Mouse (Mus musculus) lung, embryonic 15.5 days (tissue): Measurements from ENCODE around the gene Trmt6. TPM values are rescaled to one million over a fixed set of nuclear protein-coding genes. Genes with fewer than 3 reads are reported as not detected.
A peak's percentile ranks its signal among the peaks of the same experiment; 100 is the strongest.

Experiments
- ATAC-seq: fragments of 200-750 bp; cut with Nextera tagmentation; 2 replicates; pipeline ENCODE4 v1.8.0; 2017; ENCODE audit warnings: moderate number of reproducible peaks, borderline replicate concordance; ENCODE audit not compliant: low FRiP score, low TSS enrichment; ENCODE audit errors: extremely low read depth
- H3K27ac ChIP-seq: fragments of 300-500 bp; sonication (generic); 2 replicates; pipeline ENCODE4 v1.5.1; 2015; ENCODE audit warnings: moderate library complexity, mild to moderate bottlenecking, inconsistent platforms
- H3K27me3 ChIP-seq: fragments of 300-500 bp; sonication (generic); 2 replicates; pipeline ENCODE4 v1.6.1; 2015; ENCODE audit warnings: inconsistent platforms
- H3K36me3 ChIP-seq: fragments of 300-500 bp; sonication (generic); 2 replicates; pipeline ENCODE4 v1.6.1; 2015; ENCODE audit warnings: inconsistent platforms
- H3K4me1 ChIP-seq: fragments of 300-500 bp; sonication (generic); 2 replicates; pipeline ENCODE4 v1.6.1; 2015; ENCODE audit warnings: inconsistent platforms
- H3K4me2 ChIP-seq: fragments of 300-500 bp; sonication (generic); 2 replicates; pipeline ENCODE4 v1.6.1; 2015; ENCODE audit warnings: inconsistent platforms, mild to moderate bottlenecking, moderate library complexity
- H3K4me3 ChIP-seq: fragments of 300-500 bp; sonication (generic); 2 replicates; pipeline ENCODE4 v1.5.1; 2015; ENCODE audit warnings: mild to moderate bottlenecking, inconsistent platforms
- H3K9ac ChIP-seq: fragments of 300-500 bp; sonication (generic); 2 replicates; pipeline ENCODE4 v1.6.1; 2015; ENCODE audit warnings: inconsistent platforms
- H3K9me3 ChIP-seq: fragments of 300-500 bp; sonication (generic); 2 replicates; pipeline ENCODE4 v1.6.1; 2016; ENCODE audit warnings: inconsistent platforms
- WGBS: fragments of 180-500 bp; shearing (Covaris S2); methylation state at CpG from one replicate; pipeline ENCODE4 v1.1.7; 2015; 5-methylcytosine and 5-hydroxymethylcytosine counted together
- polyA plus RNA-seq: library from polyadenylated mRNA; unstranded; fragments of >200 nt; fragmentation: Nextera tagmentation; extraction: Ambion mirVana; gene quantifications from 2 replicates; pipeline ENCODE4 v1.2.1, GENCODE M21; 2015

Trmt6 gene
- polyA plus RNA-seq, 1 experiment from 2014 or later: 24.6 TPM

DNA sequence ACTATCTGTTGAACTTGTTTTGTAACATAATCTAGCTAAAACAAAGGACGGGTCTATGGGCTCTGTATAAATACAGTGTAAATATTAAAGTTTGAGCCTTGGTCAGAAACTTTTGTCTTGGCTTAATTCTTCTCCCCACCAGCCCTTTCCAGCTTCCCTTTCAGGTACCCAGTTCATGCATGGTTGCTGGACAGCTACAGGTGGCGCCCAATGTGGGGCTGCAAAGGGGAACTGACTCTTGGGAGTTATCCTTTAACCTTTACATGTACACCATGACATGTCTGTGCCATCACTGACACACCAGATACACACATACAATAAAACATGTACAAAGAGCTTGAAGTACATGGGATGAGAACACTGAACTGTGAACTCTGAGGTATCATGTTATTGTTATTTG lies 12.9 kb downstream of the Trmt6 start:
- Histone ChIP-seq H3K9me3 (no peaks in the 10 kb centered on the region), H3K4me1 (no peaks in the 10 kb centered on the region), H3K4me2 (no peak overlapping the region), H3K4me3 (no peak overlapping the region), H3K9ac (no peak overlapping the region), H3K36me3 (peaks cover 42% of the 10 kb centered on the region), H3K27me3 (no peaks in the 10 kb centered on the region), H3K27ac (no peak overlapping the region)
- WGBS: 82% methylated on average over 2 of the region's 2 CpGs
- ATAC-seq: no peak

DNA sequence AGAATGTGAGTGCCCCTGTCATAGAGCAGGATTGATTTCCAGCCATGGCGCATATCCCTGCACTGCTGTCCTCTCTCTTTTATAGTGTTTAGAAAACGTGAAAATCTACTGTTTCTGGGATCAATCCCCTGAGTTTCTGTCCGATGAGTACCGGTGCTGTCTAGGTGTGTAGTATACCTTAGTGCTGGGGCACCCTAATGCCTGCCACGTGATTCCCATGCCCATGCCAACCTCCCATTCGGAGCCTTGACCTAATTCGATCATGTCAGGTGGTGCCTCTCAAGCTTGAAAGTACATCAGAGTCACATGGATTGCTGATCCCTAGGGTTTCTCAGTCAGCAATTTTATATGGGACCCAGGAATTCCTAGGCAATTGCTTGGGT lies 21.7 kb downstream of the Trmt6 start:
- H3K4me3 ChIP-seq: no peak overlapping the region
- H3K4me2 ChIP-seq: no peak overlapping the region
- H3K27me3 ChIP-seq: no peaks in the 10 kb centered on the region
- no peaks in the 10 kb centered on the region for H3K9me3 ChIP-seq
- no peak overlapping the region for H3K9ac ChIP-seq
- no peaks in the 10 kb centered on the region for H3K36me3 ChIP-seq
- no peaks in the 10 kb centered on the region for H3K4me1 ChIP-seq
- H3K27ac ChIP-seq: no peak overlapping the region
- ATAC-seq: no peak
- WGBS: 82% methylated on average over 7 of the region's 7 CpGs

DNA sequence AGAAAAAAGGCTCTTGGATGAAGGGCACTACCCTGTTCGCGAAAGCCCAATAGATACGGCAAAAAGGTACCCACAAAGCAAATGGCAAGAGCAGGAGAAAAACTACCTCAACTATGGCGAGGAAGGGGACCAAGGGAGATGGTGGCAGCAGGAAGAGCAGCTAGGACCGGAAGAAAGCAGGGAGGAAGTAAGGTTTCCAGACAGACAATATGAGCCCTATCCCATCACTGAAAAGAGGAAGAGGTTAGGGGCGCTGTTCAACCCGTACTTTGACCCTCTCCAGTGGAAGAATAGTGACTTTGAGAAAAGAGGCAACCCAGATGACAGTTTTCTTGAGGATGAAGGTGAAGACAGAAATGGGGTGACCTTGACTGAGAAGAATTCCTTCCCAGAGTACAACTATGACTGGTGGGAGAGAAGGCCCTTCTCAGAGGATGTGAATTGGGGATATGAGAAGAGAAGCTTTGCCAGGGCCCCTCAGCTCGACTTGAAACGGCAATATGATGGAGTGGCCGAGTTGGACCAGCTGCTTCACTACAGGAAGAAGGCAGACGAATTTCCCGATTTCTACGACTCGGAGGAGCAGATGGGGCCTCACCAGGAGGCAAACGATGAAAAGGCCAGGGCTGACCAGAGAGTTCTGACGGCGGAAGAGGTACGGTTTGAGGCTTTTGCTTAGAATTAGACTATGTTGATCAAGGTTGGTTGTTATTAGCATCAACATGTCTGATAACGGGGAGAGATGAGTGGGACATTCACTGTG lies 22.2 kb downstream of the Trmt6 start:
- no peak for ATAC-seq
- H3K4me2 ChIP-seq: no peak overlapping the region
- no peak overlapping the region for H3K4me3 ChIP-seq
- no peaks in the 10 kb centered on the region for H3K27me3 ChIP-seq
- H3K9me3 ChIP-seq: no peaks in the 10 kb centered on the region
- 76% methylated on average over 19 of the region's 19 CpGs for WGBS
- no peak overlapping the region for H3K27ac ChIP-seq
- H3K4me1 ChIP-seq: no peaks in the 10 kb centered on the region
- H3K36me3 ChIP-seq: no peaks in the 10 kb centered on the region
- no peak overlapping the region for H3K9ac ChIP-seq

DNA sequence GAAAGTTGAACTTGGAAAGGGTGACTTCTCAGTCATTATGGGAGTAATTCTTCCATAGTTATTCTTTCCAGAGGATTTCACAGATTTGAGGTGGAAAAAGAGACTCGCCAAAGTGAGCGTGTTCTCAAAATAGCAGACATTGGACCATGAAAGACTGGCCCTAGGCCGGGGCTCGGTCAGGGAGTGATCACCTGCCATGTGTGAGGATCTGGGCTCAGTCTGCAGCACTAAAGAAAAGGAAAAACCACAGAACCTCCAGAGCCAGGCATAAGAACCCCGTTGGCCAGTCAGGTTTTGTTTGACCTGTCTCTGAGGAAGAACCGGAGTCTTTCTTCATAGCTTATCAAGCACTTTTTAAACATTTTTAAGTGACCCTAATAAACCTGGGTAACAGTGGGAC lies 31.8 kb downstream of the Trmt6 start:
- Histone ChIP-seq H3K4me1 (peaks cover 5% of the 10 kb centered on the region), H3K9me3 (no peaks in the 10 kb centered on the region), H3K27me3 (peaks cover 7% of the 10 kb centered on the region), H3K4me2 (no peak overlapping the region), H3K27ac (no peak overlapping the region), H3K36me3 (no peaks in the 10 kb centered on the region), H3K4me3 (no peak overlapping the region), H3K9ac (no peak overlapping the region)
- no peak for ATAC-seq
- 73% methylated on average over 6 of the region's 6 CpGs for WGBS

DNA sequence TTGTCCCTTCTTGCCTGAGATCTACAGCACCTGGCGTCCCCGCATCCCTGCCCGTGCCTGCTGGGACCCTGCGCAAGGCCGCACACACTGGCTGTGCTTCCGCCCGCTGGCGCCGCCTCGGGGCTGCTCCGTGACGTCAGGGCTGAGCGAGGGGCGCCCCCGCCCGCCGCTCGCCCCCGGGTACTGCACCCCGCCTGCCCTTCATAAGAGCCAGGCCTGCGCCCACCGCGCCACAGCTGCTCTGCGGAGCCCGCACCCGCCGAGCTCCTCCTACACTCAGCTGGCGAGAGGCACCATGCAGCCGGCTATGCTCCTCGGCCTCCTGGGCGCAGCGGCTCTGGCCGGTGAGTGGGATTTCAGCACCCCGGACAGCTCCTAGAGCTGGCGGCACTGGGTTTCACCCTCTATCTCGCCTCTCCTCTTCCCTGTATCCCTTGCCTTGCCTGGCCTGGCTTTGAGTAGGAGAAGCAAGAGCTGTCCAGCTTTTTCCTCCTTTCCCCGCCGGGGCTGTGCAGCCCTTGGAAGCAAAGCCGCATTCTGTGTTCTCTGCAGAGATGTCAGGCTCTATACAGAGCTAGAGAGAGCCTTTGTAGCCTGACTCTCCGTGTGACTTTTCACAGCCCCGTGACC lies 34.3 kb downstream of the Trmt6 start:
- Histone ChIP-seq H3K4me1 (peaks cover 5% of the 10 kb centered on the region), H3K9ac (no peak overlapping the region), H3K4me2 (peak overlapping the region; percentile 73)

DNA sequence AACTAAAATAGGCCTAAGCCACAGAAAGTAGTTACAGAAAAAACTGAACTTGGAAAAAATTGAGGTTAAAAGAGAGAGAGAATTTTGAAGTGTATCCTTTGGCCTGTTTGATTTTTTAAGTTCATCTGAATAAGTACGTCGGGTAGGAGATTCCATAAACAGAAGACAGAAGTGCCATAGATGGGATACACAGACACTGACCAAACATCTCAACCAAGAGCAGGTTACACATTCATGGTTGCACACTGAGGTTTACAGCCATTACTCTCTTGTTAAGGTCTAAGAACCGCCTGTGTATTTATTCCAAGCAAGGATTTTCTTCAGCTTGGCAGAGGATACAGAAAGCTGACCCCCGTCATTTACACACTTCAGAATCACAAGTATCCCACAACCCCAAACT lies 34.9 kb downstream of the Trmt6 start, which contains the start of gene Chgb:
Chgb (plus strand) TSS at position 301 of the 400 bp plus-strand sequence.
- peak within 1 kb of the TSS; percentile 37 for H3K4me3 ChIP-seq
- peaks cover 5% of the 10 kb centered on the region for H3K4me1 ChIP-seq
- no peak within 1 kb of the TSS for H3K9ac ChIP-seq
- H3K27me3 ChIP-seq: peaks cover 7% of the 10 kb centered on the region
- 8% methylated on average over 4 of the region's 4 CpGs for WGBS
- no peaks in the 10 kb centered on the region for H3K9me3 ChIP-seq
- peak within 1 kb of the TSS; percentile 73 for H3K4me2 ChIP-seq
- H3K27ac ChIP-seq: no peak within 1 kb of the TSS
- no peaks in the 10 kb centered on the region for H3K36me3 ChIP-seq
- ATAC-seq: no peak

More for the DNA sequence above, 34.3 kb downstream of the Trmt6 start:
- peak; percentile 98 for ATAC-seq
- under 1% methylated on average over 40 of the region's 41 CpGs for WGBS
- Histone ChIP-seq H3K9me3 (no peaks in the 10 kb centered on the region), H3K4me3 (peak overlapping the region; percentile 37), H3K27ac (no peak overlapping the region), H3K36me3 (no peaks in the 10 kb centered on the region), H3K27me3 (peaks cover 7% of the 10 kb centered on the region)

DNA sequence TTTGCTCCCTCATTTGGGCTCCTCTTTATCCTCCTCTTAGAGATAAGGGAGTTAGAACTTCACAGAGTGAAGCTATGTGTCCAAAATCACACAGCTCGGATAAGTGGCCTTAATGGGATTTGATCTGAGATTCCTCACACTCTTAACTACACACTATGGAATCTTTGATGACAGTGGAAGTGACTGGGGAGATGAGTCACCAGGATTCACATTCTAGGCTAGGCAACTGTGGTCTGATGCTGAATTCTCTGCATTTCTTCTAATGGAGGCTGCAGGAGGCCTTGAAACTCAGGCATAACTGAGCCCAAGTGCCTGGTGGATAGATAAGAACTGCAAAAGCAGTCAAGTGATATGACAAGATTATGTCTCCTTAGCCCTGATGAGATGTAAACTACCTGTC lies 45.0 kb downstream of the Trmt6 start:
- H3K4me3 ChIP-seq: no peak overlapping the region
- H3K36me3 ChIP-seq: no peaks in the 10 kb centered on the region
- no peak overlapping the region for H3K4me2 ChIP-seq
- no peaks in the 10 kb centered on the region for H3K27me3 ChIP-seq
- WGBS: 28% methylated on average over 1 of the region's 1 CpGs
- H3K9me3 ChIP-seq: no peaks in the 10 kb centered on the region
- H3K27ac ChIP-seq: no peak overlapping the region
- no peaks in the 10 kb centered on the region for H3K4me1 ChIP-seq
- H3K9ac ChIP-seq: no peak overlapping the region
- ATAC-seq: no peak

DNA sequence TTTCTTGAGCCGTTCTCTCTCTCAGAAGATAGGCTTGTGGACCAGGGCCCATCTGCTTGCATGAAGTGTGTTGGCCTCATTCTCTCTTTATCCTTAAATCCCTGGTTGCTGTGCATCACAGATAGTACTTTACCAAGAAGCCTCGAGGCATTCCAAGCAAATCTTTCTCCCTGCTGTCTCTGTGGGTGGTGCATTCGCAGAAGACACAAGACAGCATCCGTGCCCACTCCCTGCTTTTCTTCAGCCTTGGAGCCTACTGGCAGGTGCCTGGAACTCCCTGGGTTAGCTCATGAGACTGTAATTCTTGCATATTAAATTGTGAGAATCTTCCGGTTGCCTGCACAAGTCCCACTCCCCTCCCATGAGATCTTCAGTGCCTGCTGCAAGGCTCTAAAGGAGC lies 57.9 kb downstream of the Trmt6 start:
- Histone ChIP-seq H3K27me3 (no peaks in the 10 kb centered on the region), H3K27ac (no peak overlapping the region), H3K4me3 (no peak overlapping the region), H3K4me2 (no peak overlapping the region), H3K9ac (no peak overlapping the region), H3K4me1 (no peaks in the 10 kb centered on the region), H3K36me3 (no peaks in the 10 kb centered on the region), H3K9me3 (no peaks in the 10 kb centered on the region)
- 78% methylated on average over 5 of the region's 5 CpGs for WGBS
- no peak for ATAC-seq

Other genes starting within 250 kb of the Trmt6 start
- gene Gpcpd1, start 228.3 kb downstream of the Trmt6 start, polyA plus RNA-seq: 29.9 and 30.1 TPM in 2 replicates
- gene Shld1, start 129.1 kb downstream of the Trmt6 start, polyA plus RNA-seq: 14.2 and 14.6 TPM in 2 replicates
- 0.52 and 1.4 TPM in 2 replicates for gene Chgb, start 34.8 kb downstream of the Trmt6 start, polyA plus RNA-seq
- gene Mcm8, start 86 bp upstream of the Trmt6 start, polyA plus RNA-seq: 15.3 and 16.7 TPM in 2 replicates
- 22.6 and 23.0 TPM in 2 replicates for gene Crls1, start 30.6 kb upstream of the Trmt6 start, polyA plus RNA-seq
- 5.1 and 6.8 TPM in 2 replicates for gene Lrrn4, start 64.8 kb upstream of the Trmt6 start, polyA plus RNA-seq
- gene Fermt1, start 129.9 kb upstream of the Trmt6 start, polyA plus RNA-seq: 5.3 and 5.7 TPM in 2 replicates